Mouse (Mus musculus) heart, embryonic 12.5 days (tissue): Measurements from ENCODE around the gene Mfap1b. TPM values are rescaled to one million over a fixed set of nuclear protein-coding genes. Genes with fewer than 3 reads are reported as not detected.

ENCODE experiments used
- ATAC-seq: fragments of 200-750 bp; cut with Nextera tagmentation; 2 replicates; pipeline ENCODE4 v1.8.0; 2017; ENCODE audit warnings: moderate TSS enrichment, moderate library complexity; ENCODE audit not compliant: insufficient number of reproducible peaks, low FRiP score
- H3K27ac ChIP-seq: fragments of 300-500 bp; sonication (generic); 2 replicates; pipeline ENCODE4 v1.5.1; 2016; ENCODE audit warnings: mild to moderate bottlenecking, moderate library complexity; ENCODE audit not compliant: poor library complexity, severe bottlenecking
- H3K27me3 ChIP-seq: fragments of 300-500 bp; sonication (generic); replicated peaks from 2 replicates; pipeline ENCODE4 v1.6.1; 2016; ENCODE audit warnings: mild to moderate bottlenecking, moderate library complexity
- H3K36me3 ChIP-seq: fragments of 300-500 bp; sonication (generic); 2 replicates; pipeline ENCODE4 v1.6.1; 2016; ENCODE audit warnings: mild to moderate bottlenecking, moderate library complexity
- H3K4me1 ChIP-seq: fragments of 300-500 bp; sonication (generic); replicated peaks from 2 replicates; pipeline ENCODE4 v1.6.1; 2016; ENCODE audit warnings: mild to moderate bottlenecking
- H3K4me2 ChIP-seq: fragments of 300-500 bp; sonication (generic); 2 replicates; pipeline ENCODE4 v1.6.1; 2016; ENCODE audit warnings: mild to moderate bottlenecking, moderate library complexity
- H3K4me3 ChIP-seq: fragments of 300-500 bp; sonication (generic); 2 replicates; pipeline ENCODE4 v1.5.1; 2016; ENCODE audit warnings: mild to moderate bottlenecking
- H3K9ac ChIP-seq: fragments of 300-500 bp; sonication (generic); 2 replicates; pipeline ENCODE4 v1.6.1; 2016; ENCODE audit warnings: mild to moderate bottlenecking, moderate library complexity
- H3K9me3 ChIP-seq: fragments of 300-500 bp; sonication (generic); replicated peaks from 2 replicates; pipeline ENCODE4 v1.6.1; 2016; ENCODE audit warnings: mild to moderate bottlenecking, moderate library complexity
- WGBS: fragments of 180-500 bp; shearing (Covaris S2); methylation state at CpG from one replicate; pipeline ENCODE4 v1.1.7; 2016; 5-methylcytosine and 5-hydroxymethylcytosine counted together
- microRNA-seq: library from miRNA; unstranded; fragments of <30 nt; microRNA quantifications from one replicate; pipeline ENCODE4, GENCODE M21; 2017
- polyA plus RNA-seq: library from polyadenylated mRNA; unstranded; fragments of >200 nt; fragmentation: Nextera tagmentation; extraction: Ambion mirVana; gene quantifications from 2 replicates; pipeline ENCODE4 v1.2.1, GENCODE M21; 2016

Mfap1b gene
- polyA plus RNA-seq, 1 experiment from 2014 or later, result 48.4 TPM

DNA sequence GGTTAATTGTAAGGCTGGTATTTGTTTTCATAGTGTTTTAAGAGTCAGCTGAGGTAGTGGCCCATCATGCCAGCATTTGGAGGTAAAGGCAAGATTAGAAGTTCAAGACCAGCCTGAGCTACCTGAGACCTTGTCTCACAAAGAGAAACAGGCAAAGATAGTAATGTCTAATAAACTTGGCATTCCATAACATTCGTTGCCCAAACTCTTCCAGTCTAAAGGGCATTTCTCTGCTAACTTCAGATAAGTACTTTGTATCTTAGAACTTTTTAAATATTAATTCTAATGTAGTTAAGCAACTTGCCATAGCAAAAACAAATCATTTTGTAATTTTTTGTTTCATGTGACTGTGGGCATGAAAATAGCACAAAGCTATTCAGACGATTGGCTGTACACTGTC is 50.7 kb downstream of the Mfap1b start:
- Histone ChIP-seq H3K4me3 (no peak overlapping the region), H3K4me2 (no peak overlapping the region), H3K27ac (no peak overlapping the region), H3K9ac (no peak overlapping the region), H3K27me3 (no peaks in the 10 kb centered on the region), H3K4me1 (no peaks in the 10 kb centered on the region), H3K9me3 (no peaks in the 10 kb centered on the region), H3K36me3 (peaks cover 77% of the 10 kb centered on the region)
- 91% methylated on average over 2 of the region's 2 CpGs for WGBS
- ATAC-seq, result no peak

DNA sequence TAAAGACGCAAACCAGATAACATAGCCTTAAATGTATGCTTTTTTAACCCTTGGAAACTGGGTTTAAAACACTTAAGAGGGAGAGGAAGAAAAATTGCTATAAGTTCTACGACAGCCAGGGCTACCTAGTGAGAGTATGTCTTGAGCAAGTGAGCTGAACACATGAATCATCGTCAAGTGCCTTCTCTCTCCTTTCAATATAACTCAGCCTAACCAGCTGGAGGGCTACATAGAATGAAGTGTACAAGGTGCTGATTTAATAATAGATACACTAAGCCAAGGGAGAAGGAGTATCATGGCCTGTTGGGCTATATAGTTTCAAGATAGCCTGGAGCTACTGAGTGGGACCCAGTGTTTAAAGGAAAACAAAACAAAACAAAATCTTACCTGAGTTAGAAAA is 55.4 kb downstream of the Mfap1b start:
- H3K4me1 ChIP-seq, result peaks cover 23% of the 10 kb centered on the region
- 84% methylated on average over 3 of the region's 3 CpGs for WGBS
- peaks cover 55% of the 10 kb centered on the region for H3K36me3 ChIP-seq
- ATAC-seq, result no peak
- H3K27me3 ChIP-seq, result no peaks in the 10 kb centered on the region
- no peak overlapping the region for H3K4me3 ChIP-seq
- no peak overlapping the region for H3K9ac ChIP-seq
- no peak overlapping the region for H3K27ac ChIP-seq
- H3K9me3 ChIP-seq, result no peaks in the 10 kb centered on the region
- H3K4me2 ChIP-seq, result no peak overlapping the region

DNA sequence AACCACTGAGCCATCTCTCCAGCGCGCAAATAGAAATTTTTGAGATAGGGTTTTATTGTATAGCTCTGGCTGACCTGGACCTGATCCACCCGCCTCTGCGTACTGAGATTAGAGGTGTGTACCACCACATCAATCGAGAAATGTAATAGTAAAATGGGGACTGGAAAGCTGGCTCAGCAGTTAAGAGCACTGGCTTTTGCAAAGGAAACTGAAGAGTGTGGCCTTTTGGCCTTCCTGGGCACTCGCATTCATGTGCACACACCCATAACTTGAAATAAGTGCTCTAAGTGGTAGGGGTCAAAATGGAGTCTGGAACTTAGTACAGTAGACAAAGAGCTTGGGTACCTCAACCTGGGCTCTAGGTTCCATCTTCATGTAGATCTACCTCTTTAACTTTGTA is 57.5 kb downstream of the Mfap1b start:
- no peaks in the 10 kb centered on the region for H3K9me3 ChIP-seq
- H3K27ac ChIP-seq, result no peak overlapping the region
- ATAC-seq, result no peak
- H3K27me3 ChIP-seq, result no peaks in the 10 kb centered on the region
- peaks cover 36% of the 10 kb centered on the region for H3K36me3 ChIP-seq
- peaks cover 26% of the 10 kb centered on the region for H3K4me1 ChIP-seq
- whole genome bisulfite sequencing, result 86% methylated on average over 6 of the region's 6 CpGs
- peak overlapping the region; percentile 13; the same call in 1 of the 2 replicates for H3K4me3 ChIP-seq
- peak overlapping the region; percentile 50; the same call in 1 of the 2 replicates for H3K9ac ChIP-seq
- H3K4me2 ChIP-seq, result peak overlapping the region; percentile 76

DNA sequence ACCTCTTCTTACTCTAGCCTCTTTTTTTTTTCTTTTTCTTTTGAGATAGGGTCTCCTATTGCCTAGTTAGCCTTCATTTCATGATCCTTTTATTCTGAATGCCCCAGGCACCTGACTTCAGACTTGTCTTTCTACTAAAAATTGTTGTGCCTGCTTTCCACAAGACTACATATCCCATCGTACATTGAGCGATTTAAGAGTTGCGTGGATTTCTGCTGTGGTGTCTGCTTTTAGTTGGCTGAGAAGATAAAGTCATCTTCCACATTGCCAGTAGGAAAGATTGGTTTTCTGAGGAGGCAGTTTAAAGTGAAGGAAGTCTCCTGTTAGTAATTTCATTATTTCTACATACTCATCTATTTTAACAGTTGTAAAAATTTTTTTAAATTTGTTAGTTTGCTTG is 58.3 kb downstream of the Mfap1b start:
- Histone ChIP-seq H3K9me3 (no peaks in the 10 kb centered on the region), H3K9ac (no peak overlapping the region), H3K27ac (no peak overlapping the region), H3K36me3 (peaks cover 33% of the 10 kb centered on the region), H3K27me3 (no peaks in the 10 kb centered on the region), H3K4me3 (peak overlapping the region; percentile 95), H3K4me2 (peak overlapping the region; percentile 76), H3K4me1 (peaks cover 26% of the 10 kb centered on the region)
- ATAC-seq, result no peak
- WGBS, result 69% methylated on average over 3 of the region's 3 CpGs

DNA sequence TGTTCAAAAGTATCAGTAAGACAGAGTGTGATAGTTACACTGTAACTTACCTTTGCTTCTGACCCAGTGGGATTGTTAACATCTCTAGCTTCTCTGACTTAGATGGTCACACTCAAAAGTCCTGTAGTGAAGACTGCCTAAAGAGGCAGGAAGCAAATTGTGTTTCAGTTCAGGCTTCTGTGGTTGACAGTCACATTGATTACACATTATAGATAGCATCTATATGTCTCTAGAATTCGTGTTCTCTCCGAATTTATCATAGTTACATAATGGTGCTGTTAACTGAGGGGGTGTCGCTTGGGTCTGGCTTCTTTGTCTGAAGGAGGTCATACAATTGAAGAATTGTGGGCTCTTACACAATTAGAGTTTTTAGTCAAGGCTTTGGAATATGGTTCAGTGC is 58.8 kb downstream of the Mfap1b start:
- no peak overlapping the region for H3K27ac ChIP-seq
- WGBS, result 48% methylated on average over 3 of the region's 3 CpGs
- no peak for ATAC-seq
- peaks cover 31% of the 10 kb centered on the region for H3K36me3 ChIP-seq
- no peaks in the 10 kb centered on the region for H3K9me3 ChIP-seq
- peak overlapping the region; percentile 76 for H3K4me2 ChIP-seq
- no peaks in the 10 kb centered on the region for H3K27me3 ChIP-seq
- H3K4me1 ChIP-seq, result peaks cover 26% of the 10 kb centered on the region
- peak overlapping the region; percentile 95 for H3K4me3 ChIP-seq
- peak overlapping the region; percentile 70 for H3K9ac ChIP-seq

DNA sequence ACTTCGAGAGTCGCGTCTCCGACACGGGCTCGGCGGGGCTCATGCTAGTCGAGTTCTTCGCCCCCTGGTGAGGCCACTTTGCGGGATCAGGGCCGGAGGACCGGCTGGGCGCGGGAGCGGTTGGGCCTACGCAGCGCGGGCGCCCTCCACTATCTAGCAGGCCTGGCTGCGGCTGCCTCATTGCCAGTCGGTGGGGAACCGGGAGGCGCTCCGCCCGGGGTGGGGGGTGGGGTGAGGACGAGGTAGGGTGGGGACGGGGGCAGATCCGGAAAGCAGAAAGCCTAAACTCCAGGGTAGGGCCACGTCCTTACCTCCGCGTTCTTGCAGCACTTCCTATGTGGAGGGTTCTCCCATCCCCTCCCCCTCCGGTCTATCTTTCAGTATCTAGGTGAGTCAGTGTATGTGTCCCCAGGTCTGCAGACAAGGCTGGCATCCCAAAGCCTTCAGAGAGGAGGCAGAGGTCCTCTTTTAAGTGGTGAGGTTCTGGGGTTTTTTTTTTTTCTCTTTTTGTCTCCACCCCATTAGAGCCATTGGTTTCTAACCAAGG is 59.7 kb downstream of the Mfap1b start:
- Histone ChIP-seq H3K4me1 (peaks cover 26% of the 10 kb centered on the region), H3K9ac (peak overlapping the region; percentile 95), H3K9me3 (no peaks in the 10 kb centered on the region), H3K36me3 (peaks cover 26% of the 10 kb centered on the region), H3K4me2 (peak overlapping the region; percentile 71), H3K4me3 (peak overlapping the region; percentile 95), H3K27ac (peak overlapping the region; percentile 96), H3K27me3 (no peaks in the 10 kb centered on the region)
- peak; percentile 69 for ATAC-seq
- WGBS, result under 1% methylated on average over 32 of the region's 32 CpGs

DNA sequence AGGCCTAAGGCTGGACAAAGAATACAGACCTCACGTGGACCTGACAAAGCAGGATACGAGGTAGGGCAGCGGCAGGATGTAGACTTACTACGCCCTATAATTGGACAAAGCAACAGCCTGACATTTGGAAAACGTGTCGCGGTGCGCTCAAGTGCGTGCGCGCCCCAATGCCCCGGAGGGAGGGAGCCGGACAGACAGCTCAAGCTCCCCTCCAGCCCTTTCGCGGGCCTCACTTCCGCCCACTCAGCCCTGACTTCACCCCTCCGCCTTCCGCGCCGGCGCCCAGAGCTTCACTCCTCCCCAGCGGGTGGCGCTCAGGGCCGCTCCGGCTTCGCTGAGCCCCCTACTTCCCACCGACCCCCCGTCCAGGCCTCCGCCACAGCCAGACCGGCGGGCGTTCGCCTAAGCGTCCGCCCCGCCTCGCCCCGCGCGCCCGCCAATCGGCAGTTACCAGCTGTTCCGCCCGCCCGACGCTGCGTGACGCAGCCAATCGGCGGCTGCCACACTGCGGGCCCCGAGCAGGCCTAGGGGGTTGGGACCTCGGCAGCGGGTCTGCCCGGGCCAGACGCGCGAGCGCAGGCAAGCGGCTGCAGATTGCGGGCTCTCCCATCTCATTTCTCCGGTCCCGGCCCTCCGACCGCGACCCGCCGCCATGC is 60.4 kb downstream of the Mfap1b start, which contains the start of the genes Pdia3 and Catsper2:
TSS of gene Pdia3 (plus strand) at position 389 of the 656 bp plus-strand sequence.
TSS of gene Catsper2 (minus strand) at position 406 of the 656 bp plus-strand sequence.
- ATAC-seq, result peak; percentile 99
- Histone ChIP-seq H3K4me2 (peak within 1 kb of the TSS; percentile 71), H3K9ac (peak within 1 kb of the TSS; percentile 95), H3K27me3 (no peaks in the 10 kb centered on the region), H3K27ac (peak within 1 kb of the TSS; percentile 96), H3K4me1 (peaks cover 26% of the 10 kb centered on the region), H3K36me3 (peaks cover 19% of the 10 kb centered on the region), H3K9me3 (no peaks in the 10 kb centered on the region), H3K4me3 (peak within 1 kb of the TSS; percentile 95)
- under 1% methylated on average over 65 of the region's 68 CpGs for WGBS

DNA sequence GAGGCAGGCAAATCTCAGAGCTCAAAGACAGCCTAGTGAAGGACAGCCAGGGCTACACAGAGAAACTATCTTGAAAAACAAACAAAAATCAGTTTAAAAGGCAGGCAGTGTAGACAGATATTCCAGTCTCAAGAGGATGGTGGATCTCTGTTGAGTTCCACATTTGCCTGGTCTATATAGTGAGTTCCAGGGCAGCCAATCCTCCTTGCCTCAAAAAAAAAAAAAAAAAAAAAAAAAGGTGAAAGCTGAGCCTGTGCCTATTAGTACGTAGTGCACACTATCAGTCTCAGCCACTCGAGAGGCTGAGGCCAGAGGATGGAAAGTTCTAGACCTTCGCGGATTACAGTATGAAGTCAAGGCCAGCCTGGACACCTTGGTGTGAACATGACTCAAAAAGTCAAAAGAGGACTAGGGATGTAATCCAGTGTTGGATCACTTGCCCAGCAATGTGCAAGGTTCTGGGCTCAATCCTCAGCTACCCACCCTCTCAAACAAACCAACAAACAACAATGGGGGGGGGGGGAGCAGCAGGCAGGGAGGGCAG is 61.0 kb downstream of the Mfap1b start:
- peak overlapping the region; percentile 95 for H3K4me3 ChIP-seq
- H3K9ac ChIP-seq, result peak overlapping the region; percentile 95
- peaks cover 25% of the 10 kb centered on the region for H3K4me1 ChIP-seq
- no peak; the same call in 1 of the 2 replicates for ATAC-seq
- 12% methylated on average over 4 of the region's 4 CpGs for whole genome bisulfite sequencing
- peaks cover 14% of the 10 kb centered on the region for H3K36me3 ChIP-seq
- peaks cover 3% of the 10 kb centered on the region; the same call in 1 of the 2 replicates for H3K9me3 ChIP-seq
- peak overlapping the region; percentile 96 for H3K27ac ChIP-seq
- H3K27me3 ChIP-seq, result no peaks in the 10 kb centered on the region
- peak overlapping the region; percentile 71 for H3K4me2 ChIP-seq

Small RNAs within 50 kb of the gene (microRNA-seq; reads per million reads assigned to microRNA genes)
- gene Gm22953, result not detected

Other genes starting within 250 kb of the Mfap1b start
- gene Trp53bp1, start 202.7 kb downstream of the Mfap1b start, polyA plus RNA-seq, result 69.8 and 78.4 TPM in 2 replicates
- 4.7 TPM in 2 replicates for gene Map1a, start 184.5 kb downstream of the Mfap1b start, polyA plus RNA-seq
- 11.2 and 11.6 TPM in 2 replicates for gene Ppip5k1, start 118.7 kb downstream of the Mfap1b start, polyA plus RNA-seq
- 0.42 TPM in 1 of 2 replicates, not detected in the other for gene Ckmt1, start 116.4 kb downstream of the Mfap1b start, polyA plus RNA-seq
- not detected in 2 replicates for gene Strc, start 86.9 kb downstream of the Mfap1b start, polyA plus RNA-seq
- 643 and 651 TPM in 2 replicates for gene Pdia3, start 60.3 kb downstream of the Mfap1b start, polyA plus RNA-seq
- gene Catsper2, start 60.3 kb downstream of the Mfap1b start, polyA plus RNA-seq, result 2.8 and 3.5 TPM in 2 replicates
- 1.0 and 1.4 TPM in 2 replicates for gene Ell3, start 29.8 kb downstream of the Mfap1b start, polyA plus RNA-seq
- gene Serf2, start 24.9 kb downstream of the Mfap1b start, polyA plus RNA-seq, result 610 and 670 TPM in 2 replicates
- 97.4 and 120 TPM in 2 replicates for gene Hypk, start 20.8 kb downstream of the Mfap1b start, polyA plus RNA-seq
- gene Serinc4, start 17.3 kb downstream of the Mfap1b start, polyA plus RNA-seq, result 0.12 and 0.13 TPM in 2 replicates
- gene Mfap1a, start 32.6 kb upstream of the Mfap1b start, polyA plus RNA-seq, result 16.9 and 18.6 TPM in 2 replicates
- 7.3 and 7.5 TPM in 2 replicates for gene Wdr76, start 32.7 kb upstream of the Mfap1b start, polyA plus RNA-seq